11 mouse cellular contexts compared by ENCODE assay signal in genomic region chr7:16908367-16908766, GRCm38 (mm10). TPM values are rescaled to one million over a fixed set of nuclear protein-coding genes. Genes with fewer than 3 reads are reported as not detected.
A peak's percentile ranks its signal among the peaks of the same experiment; 100 is the strongest.
DNase-seq lines count a peak whose midpoint lies in the region; ATAC-seq lines count a peak whose summit lies in the region.
"Had no signal": no experiment of that assay in that cellular context is flagged by ENCODE, and none has a peak within 500 bp of the region (broad histone marks: within the 10 kb centered on the region; RNA-seq: fewer than 3 reads in every experiment).

No protein-coding gene starts in this region.

- no peaks in the 10 kb centered on the region for H3K36me3 ChIP-seq in heart, embryonic 16.5 days (ENCODE audit: control insufficient read depth, insufficient read depth)
- 0 out of 2 replicates have a peak, but pooled peaks cover 4% of the 10 kb centered on the region for H3K36me3 ChIP-seq in midbrain, embryonic 13.5 days
- peaks cover 5% of the 10 kb centered on the region; the same call in 1 of the 2 replicates for H3K36me3 ChIP-seq in midbrain, embryonic 14.5 days (ENCODE audit: control insufficient read depth, insufficient read depth, low read length)
- H3K36me3 ChIP-seq in intestine, embryonic 16.5 days (ENCODE audit: control insufficient read depth, insufficient read depth, low read length): no peaks in the 10 kb centered on the region
- no peaks in the 10 kb centered on the region for H3K36me3 ChIP-seq in stomach, embryonic 14.5 days (ENCODE audit: control insufficient read depth, insufficient read depth, low read length)

- no peak for DNase-seq in heart, postnatal 10 days
- no peak for DNase-seq in midbrain, embryonic 14.5 days
- DNase-seq in natural killer cell, adult 2 months (ENCODE audit: low spot score in 2 of 2): no peak
- DNase-seq in left cerebral cortex, postnatal 36 days (ENCODE audit: low spot score in 2 of 2): no peak
- DNase-seq: cerebellum, adult 11-12 months; heart, adult 11 months had no signal

- peaks cover 45% of the 10 kb centered on the region for H3K4me1 ChIP-seq in heart, embryonic 16.5 days (ENCODE audit: control insufficient read depth, insufficient read depth, low read length)
- H3K4me1 ChIP-seq in midbrain, embryonic 13.5 days (replicated peaks): peaks cover 30% of the 10 kb centered on the region
- H3K4me1 ChIP-seq in midbrain, embryonic 14.5 days (ENCODE audit: control insufficient read depth, insufficient read depth, low read length): peaks cover 4% of the 10 kb centered on the region; the same call in 1 of the 2 replicates
- H3K4me1 ChIP-seq in intestine, embryonic 16.5 days (ENCODE audit: control insufficient read depth, insufficient read depth, low read length): peaks cover 40% of the 10 kb centered on the region
- peaks cover 38% of the 10 kb centered on the region for H3K4me1 ChIP-seq in stomach, embryonic 14.5 days (ENCODE audit: control insufficient read depth, insufficient read depth, low read length)

- H3K4me3 ChIP-seq in heart, embryonic 16.5 days (ENCODE audit: low read length): peak overlapping the region; percentile 7; the same call in 1 of the 2 replicates
- H3K4me3 ChIP-seq in midbrain, embryonic 13.5 days (replicated peaks): no peak overlapping the region
- no peak overlapping the region for H3K4me3 ChIP-seq in midbrain, embryonic 14.5 days (replicated peaks; ENCODE audit: low read depth, low read length)
- peak overlapping the region; percentile 13 for H3K4me3 ChIP-seq in intestine, embryonic 16.5 days (ENCODE audit: low read length)
- H3K4me3 ChIP-seq in stomach, embryonic 14.5 days (ENCODE audit: low read depth, low read length): no peak overlapping the region

- H3K9ac ChIP-seq in heart, embryonic 16.5 days (ENCODE audit: low read length): 0 out of 2 replicates have a peak overlapping the region, but pooled peaks have one; percentile 10
- 0 out of 2 replicates have a peak overlapping the region, but pooled peaks have one; percentile 11 for H3K9ac ChIP-seq in midbrain, embryonic 13.5 days (replicated peaks)
- no peak overlapping the region for H3K9ac ChIP-seq in midbrain, embryonic 14.5 days (replicated peaks; ENCODE audit: low read length)
- H3K9ac ChIP-seq in intestine, embryonic 16.5 days (ENCODE audit: low read depth, low read length): peak overlapping the region; percentile 21; the same call in 1 of the 2 replicates
- H3K9ac ChIP-seq in stomach, embryonic 14.5 days (replicated peaks; ENCODE audit: low read depth, low read length): no peak overlapping the region

- peak overlapping the region; percentile 34 for H3K4me2 ChIP-seq in heart, embryonic 16.5 days (ENCODE audit: low read depth, low read length)
- no peak overlapping the region for H3K4me2 ChIP-seq in midbrain, embryonic 13.5 days (replicated peaks)
- H3K4me2 ChIP-seq in midbrain, embryonic 14.5 days (ENCODE audit: low read length): no peak overlapping the region
- peak overlapping the region; percentile 40 for H3K4me2 ChIP-seq in intestine, embryonic 16.5 days (ENCODE audit: low read depth, low read length)
- 0 out of 2 replicates have a peak overlapping the region, but pooled peaks have one; percentile 10 for H3K4me2 ChIP-seq in stomach, embryonic 14.5 days (replicated peaks; ENCODE audit: low read depth, low read length)

- intact Hi-C loops in heart, postnatal 10 days (cut with DNase I): no loop called here
- intact Hi-C loops in left cerebral cortex, postnatal 36 days (cut with DNase I): no loop called here

- H3K27ac ChIP-seq in heart, embryonic 16.5 days (ENCODE audit: low read length): no peak overlapping the region
- no peak overlapping the region for H3K27ac ChIP-seq in midbrain, embryonic 13.5 days
- no peak overlapping the region for H3K27ac ChIP-seq in midbrain, embryonic 14.5 days (replicated peaks; ENCODE audit: low read depth, low read length)
- H3K27ac ChIP-seq in intestine, embryonic 16.5 days (ENCODE audit: low read length): no peak overlapping the region; the same call in 1 of the 2 replicates
- H3K27ac ChIP-seq in stomach, embryonic 14.5 days (ENCODE audit: low read length): no peak overlapping the region

- H3K27me3 ChIP-seq in heart, embryonic 16.5 days (ENCODE audit: control insufficient read depth, insufficient read depth, low read length): peaks cover 27% of the 10 kb centered on the region
- H3K27me3 ChIP-seq in midbrain, embryonic 13.5 days: 0 out of 2 replicates have a peak, but pooled peaks cover 3% of the 10 kb centered on the region
- no peaks in the 10 kb centered on the region for H3K27me3 ChIP-seq in midbrain, embryonic 14.5 days (ENCODE audit: control insufficient read depth, insufficient read depth, low read length)
- H3K27me3 ChIP-seq in intestine, embryonic 16.5 days (replicated peaks; ENCODE audit: control insufficient read depth, insufficient read depth, low read length): 0 out of 2 replicates have a peak, but pooled peaks cover 2% of the 10 kb centered on the region
- H3K27me3 ChIP-seq in stomach, embryonic 14.5 days (ENCODE audit: control insufficient read depth, insufficient read depth, low read length): no peaks in the 10 kb centered on the region

- no peaks in the 10 kb centered on the region for H3K9me3 ChIP-seq in heart, embryonic 16.5 days (replicated peaks; ENCODE audit: control insufficient read depth, low read length)
- no peaks in the 10 kb centered on the region for H3K9me3 ChIP-seq in midbrain, embryonic 13.5 days
- no peaks in the 10 kb centered on the region for H3K9me3 ChIP-seq in midbrain, embryonic 14.5 days (ENCODE audit: control insufficient read depth, low read length)
- H3K9me3 ChIP-seq in intestine, embryonic 16.5 days (ENCODE audit: control insufficient read depth, low read length): no peaks in the 10 kb centered on the region
- H3K9me3 ChIP-seq in stomach, embryonic 14.5 days (ENCODE audit: control insufficient read depth, low read depth, low read length): no peaks in the 10 kb centered on the region

- WGBS in heart, embryonic 16.5 days: 13% methylated on average over 11 of the region's 11 CpGs
- WGBS in midbrain, embryonic 13.5 days: 51% methylated on average over 11 of the region's 11 CpGs
- 54% methylated on average over 11 of the region's 11 CpGs for WGBS in midbrain, embryonic 14.5 days
- WGBS in intestine, embryonic 16.5 days: 23% methylated on average over 11 of the region's 11 CpGs
- WGBS in stomach, embryonic 14.5 days: 24% methylated on average over 11 of the region's 11 CpGs

- no peak for ATAC-seq in heart, embryonic 16.5 days (replicated peaks; ENCODE audit: extremely low read depth, insufficient read depth, low FRiP score)
- no peak for ATAC-seq in midbrain, embryonic 13.5 days
- ATAC-seq in midbrain, embryonic 14.5 days (ENCODE audit: low FRiP score, low TSS enrichment): no peak
- no peak for ATAC-seq in intestine, embryonic 16.5 days
- no peak for ATAC-seq in stomach, embryonic 14.5 days (ENCODE audit: insufficient number of reproducible peaks, insufficient read depth, low FRiP score, low read depth)

RNA-seq across cellular contexts. Expression of gene Ptgir, which starts 2.1 kb away (rescaled TPM):
- 1.4 and 1.5 TPM in 2 replicates for polyA plus RNA-seq in heart, embryonic 16.5 days (2015; fragmentation: Nextera tagmentation; extraction: Ambion mirVana)
- total RNA-seq in heart, postnatal 10 days (2021): 1 to 10 TPM; 2.6 to 2.8 TPM
- polyA plus RNA-seq in midbrain, embryonic 13.5 days (2015; fragmentation: Nextera tagmentation; extraction: Ambion mirVana): 0.41 and 0.54 TPM in 2 replicates
- polyA plus RNA-seq in midbrain, embryonic 14.5 days (2014; fragmentation: Nextera tagmentation; extraction: Ambion mirVana): 0.16 and 0.30 TPM in 2 replicates
- polyA plus RNA-seq in intestine, embryonic 16.5 days (2015; fragmentation: Nextera tagmentation; extraction: Ambion mirVana): 2.5 and 3.2 TPM in 2 replicates
- 1.5 and 2.0 TPM in 2 replicates for polyA plus RNA-seq in stomach, embryonic 14.5 days (2014; fragmentation: Nextera tagmentation; extraction: Ambion mirVana)
- under 1 TPM in 1 of 2 experiments, not detected in 1; 0.10 TPM for total RNA-seq in left cerebral cortex, postnatal 36 days (2021)
- total RNA-seq: layer of hippocampus, adult 8-10 months had no signal

RNA-seq across cellular contexts. Expression of gene Calm3, which starts 15.5 kb away (rescaled TPM):
- polyA plus RNA-seq in heart, embryonic 16.5 days (2015; fragmentation: Nextera tagmentation; extraction: Ambion mirVana): 112 and 128 TPM in 2 replicates
- total RNA-seq in heart, postnatal 10 days (2021): 100 to 1,000 TPM; 252 to 262 TPM
- polyA plus RNA-seq in midbrain, embryonic 13.5 days (2015; fragmentation: Nextera tagmentation; extraction: Ambion mirVana): 297 and 325 TPM in 2 replicates
- 494 and 652 TPM in 2 replicates for polyA plus RNA-seq in midbrain, embryonic 14.5 days (2014; fragmentation: Nextera tagmentation; extraction: Ambion mirVana)
- 163 and 171 TPM in 2 replicates for polyA plus RNA-seq in intestine, embryonic 16.5 days (2015; fragmentation: Nextera tagmentation; extraction: Ambion mirVana)
- 148 and 161 TPM in 2 replicates for polyA plus RNA-seq in stomach, embryonic 14.5 days (2014; fragmentation: Nextera tagmentation; extraction: Ambion mirVana)
- total RNA-seq in left cerebral cortex, postnatal 36 days (2021): 1,000 to 10,000 TPM; 1,705 to 2,029 TPM

RNA-seq across cellular contexts. Expression of gene Gng8, which starts 16.8 kb away (rescaled TPM):
- polyA plus RNA-seq in heart, embryonic 16.5 days (2015; fragmentation: Nextera tagmentation; extraction: Ambion mirVana): 2.9 and 3.7 TPM in 2 replicates
- 1 to 10 TPM in 1 of 2 experiments, under 1 TPM in 1; 0.82 to 1.4 TPM for total RNA-seq in heart, postnatal 10 days (2021)
- polyA plus RNA-seq in midbrain, embryonic 13.5 days (2015; fragmentation: Nextera tagmentation; extraction: Ambion mirVana): 23.4 and 30.8 TPM in 2 replicates
- polyA plus RNA-seq in midbrain, embryonic 14.5 days (2014; fragmentation: Nextera tagmentation; extraction: Ambion mirVana): 11.7 and 17.2 TPM in 2 replicates
- polyA plus RNA-seq in intestine, embryonic 16.5 days (2015; fragmentation: Nextera tagmentation; extraction: Ambion mirVana): 7.8 and 9.2 TPM in 2 replicates
- 12.8 and 12.9 TPM in 2 replicates for polyA plus RNA-seq in stomach, embryonic 14.5 days (2014; fragmentation: Nextera tagmentation; extraction: Ambion mirVana)
- 1 to 10 TPM; 2.8 to 4.0 TPM for total RNA-seq in left cerebral cortex, postnatal 36 days (2021)

RNA-seq across cellular contexts. Expression of gene Dact3, which starts 33.2 kb away (rescaled TPM):
- polyA plus RNA-seq in heart, embryonic 16.5 days (2015; fragmentation: Nextera tagmentation; extraction: Ambion mirVana): 2.8 and 3.1 TPM in 2 replicates
- 10 to 100 TPM; 28.2 to 32.7 TPM for total RNA-seq in heart, postnatal 10 days (2021)
- 2.8 and 2.9 TPM in 2 replicates for polyA plus RNA-seq in midbrain, embryonic 13.5 days (2015; fragmentation: Nextera tagmentation; extraction: Ambion mirVana)
- 4.9 and 6.2 TPM in 2 replicates for polyA plus RNA-seq in midbrain, embryonic 14.5 days (2014; fragmentation: Nextera tagmentation; extraction: Ambion mirVana)
- polyA plus RNA-seq in intestine, embryonic 16.5 days (2015; fragmentation: Nextera tagmentation; extraction: Ambion mirVana): 1.6 and 1.7 TPM in 2 replicates
- 5.5 and 6.1 TPM in 2 replicates for polyA plus RNA-seq in stomach, embryonic 14.5 days (2014; fragmentation: Nextera tagmentation; extraction: Ambion mirVana)
- total RNA-seq in left cerebral cortex, postnatal 36 days (2021): 100 to 1,000 TPM; 179 to 210 TPM

RNA-seq across cellular contexts. Expression of gene Pnmal2, which starts 36.1 kb away (rescaled TPM):
- polyA plus RNA-seq in heart, embryonic 16.5 days (2015; fragmentation: Nextera tagmentation; extraction: Ambion mirVana): 5.6 and 6.0 TPM in 2 replicates
- 1 to 10 TPM; 5.0 to 5.2 TPM for total RNA-seq in heart, postnatal 10 days (2021)
- polyA plus RNA-seq in midbrain, embryonic 13.5 days (2015; fragmentation: Nextera tagmentation; extraction: Ambion mirVana): 119 and 120 TPM in 2 replicates
- polyA plus RNA-seq in midbrain, embryonic 14.5 days (2014; fragmentation: Nextera tagmentation; extraction: Ambion mirVana): 115 and 116 TPM in 2 replicates
- polyA plus RNA-seq in intestine, embryonic 16.5 days (2015; fragmentation: Nextera tagmentation; extraction: Ambion mirVana): 4.9 and 5.4 TPM in 2 replicates
- 8.6 and 8.8 TPM in 2 replicates for polyA plus RNA-seq in stomach, embryonic 14.5 days (2014; fragmentation: Nextera tagmentation; extraction: Ambion mirVana)
- total RNA-seq in left cerebral cortex, postnatal 36 days (2021): 100 to 1,000 TPM; 249 to 288 TPM

Comparison
In these comparisons a context has a peak if more than half of its experiments do, and no peak if none do; other contexts are left out.
1. H3K9ac ChIP-seq: peak in heart, embryonic 16.5 days (single experiment), midbrain, embryonic 13.5 days (single experiment) and intestine, embryonic 16.5 days (single experiment); none in midbrain, embryonic 14.5 days (single experiment) and stomach, embryonic 14.5 days (single experiment).
2. H3K4me2 ChIP-seq: peak in heart, embryonic 16.5 days (single experiment), intestine, embryonic 16.5 days (single experiment) and stomach, embryonic 14.5 days (single experiment); none in midbrain, embryonic 13.5 days (single experiment) and midbrain, embryonic 14.5 days (single experiment).
3. H3K4me3 ChIP-seq: peak in heart, embryonic 16.5 days (single experiment) and intestine, embryonic 16.5 days (single experiment); none in midbrain, embryonic 13.5 days (single experiment), midbrain, embryonic 14.5 days (single experiment) and stomach, embryonic 14.5 days (single experiment).